Mouse (Mus musculus) kidney, embryonic 15.5 days (tissue): ENCODE measurements around the gene Gm21860. TPM values are rescaled to one million over a fixed set of nuclear protein-coding genes. Genes with fewer than 3 reads are reported as not detected.
A peak's percentile ranks its signal among the peaks of the same experiment; 100 is the strongest.
"Not testable (repeated sequence)": the region's sequence is repeated elsewhere in the genome, so short reads cannot be mapped to it uniquely, and the experiment has no call there.

ENCODE experiments used
- ATAC-seq: fragments of 200-750 bp; cut with Nextera tagmentation; replicated peaks from 2 replicates; pipeline ENCODE4 v1.8.0; 2017; ENCODE audit warnings: moderate TSS enrichment; ENCODE audit not compliant: low FRiP score
- H3K27ac ChIP-seq: fragments of 300-500 bp; sonication (generic); 2 replicates; pipeline ENCODE4 v1.5.1; 2015; ENCODE audit warnings: mild to moderate bottlenecking, inconsistent platforms
- H3K27me3 ChIP-seq: fragments of 300-500 bp; sonication (generic); 2 replicates; pipeline ENCODE4 v1.6.1; 2015; ENCODE audit warnings: inconsistent platforms
- H3K36me3 ChIP-seq: fragments of 300-500 bp; sonication (generic); 2 replicates; pipeline ENCODE4 v1.6.1; 2015; ENCODE audit warnings: inconsistent platforms
- H3K4me1 ChIP-seq: fragments of 300-500 bp; sonication (generic); 2 replicates; pipeline ENCODE4 v1.6.1; 2015; ENCODE audit warnings: inconsistent platforms
- H3K4me2 ChIP-seq: fragments of 300-500 bp; sonication (generic); 2 replicates; pipeline ENCODE4 v1.6.1; 2015; ENCODE audit warnings: moderate library complexity, mild to moderate bottlenecking, inconsistent platforms
- H3K4me3 ChIP-seq: fragments of 300-500 bp; sonication (generic); replicated peaks from 2 replicates; pipeline ENCODE4 v1.5.1; 2015; ENCODE audit warnings: mild to moderate bottlenecking, inconsistent platforms
- H3K9ac ChIP-seq: fragments of 300-500 bp; sonication (generic); 2 replicates; pipeline ENCODE4 v1.6.1; 2015; ENCODE audit warnings: mild to moderate bottlenecking, inconsistent platforms
- H3K9me3 ChIP-seq: fragments of 300-500 bp; sonication (generic); replicated peaks from 2 replicates; pipeline ENCODE4 v1.6.1; 2016; ENCODE audit warnings: inconsistent platforms
- WGBS: fragments of 180-500 bp; shearing (Covaris S2); methylation state at CpG from one replicate; pipeline ENCODE4 v1.1.7; 2015; ENCODE audit warnings: mixed read lengths; 5-methylcytosine and 5-hydroxymethylcytosine counted together
- polyA plus RNA-seq: library from polyadenylated mRNA; unstranded; fragments of >200 nt; fragmentation: Nextera tagmentation; extraction: Ambion mirVana; gene quantifications from 2 replicates; pipeline ENCODE4 v1.2.1, GENCODE M21; 2015

The Gm21860 gene
- polyA plus RNA-seq, 1 experiment from 2014 or later: not detected

DNA sequence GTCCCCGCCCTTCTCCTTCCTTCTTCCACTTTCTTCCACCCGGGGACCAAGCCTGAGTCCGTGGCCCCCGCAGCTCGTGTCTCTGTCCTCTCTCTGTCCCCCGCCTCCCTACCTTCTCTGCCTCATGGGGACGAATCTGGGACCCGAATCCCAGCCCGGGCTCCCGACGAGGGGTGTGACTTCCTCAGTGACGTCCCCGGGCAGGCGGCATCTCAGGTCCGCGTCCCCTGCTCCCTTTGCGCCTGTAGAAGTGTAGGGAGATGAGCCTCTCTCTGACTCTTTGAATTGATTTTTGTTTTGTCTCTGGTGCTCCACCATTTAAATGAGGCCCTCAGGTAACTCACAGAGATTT, 25.7 kb downstream of the Gm21860 start:
- peak; percentile 70; the same call in 1 of the 2 replicates for ATAC-seq
- not testable (repeated sequence) for H3K4me3 ChIP-seq, H3K9ac ChIP-seq, H3K36me3 ChIP-seq, H3K4me1 ChIP-seq, H3K27ac ChIP-seq, H3K4me2 ChIP-seq, H3K27me3 ChIP-seq, H3K9me3 ChIP-seq
- WGBS: 76% methylated on average over 16 of the region's 17 CpGs

DNA sequence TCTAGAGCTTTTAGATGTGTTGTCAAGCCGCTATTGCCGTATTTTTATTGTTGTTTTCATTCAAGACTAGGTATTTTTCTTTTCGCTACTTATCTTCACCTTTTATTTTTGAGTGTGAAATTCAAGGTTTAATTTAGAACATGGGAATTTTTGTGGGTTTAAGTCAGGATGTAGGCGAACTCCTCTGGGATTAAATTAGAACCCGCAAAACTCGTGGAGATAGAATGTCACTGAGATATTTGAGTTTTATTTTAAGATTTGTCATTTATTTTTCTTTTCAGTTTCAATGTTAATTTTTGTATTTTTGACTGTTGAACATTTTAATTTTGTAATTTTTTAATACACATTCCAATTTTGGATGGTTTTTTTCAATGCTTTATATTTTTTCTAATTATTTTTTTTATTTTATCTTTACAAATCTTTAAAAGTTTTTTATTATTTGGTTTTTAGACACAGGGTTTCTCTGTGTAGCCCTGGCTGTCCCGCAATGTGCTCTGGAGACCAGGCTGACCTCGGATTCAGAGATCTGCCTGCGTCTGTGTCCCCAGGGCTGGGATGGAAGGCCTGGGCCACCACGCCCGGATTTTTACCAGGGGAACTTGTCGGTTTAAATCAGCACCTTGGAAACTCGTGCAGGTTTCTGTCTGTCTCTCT, 26.2 kb downstream of the Gm21860 start:
- not testable (repeated sequence) for ATAC-seq

GRCm38 (mm10) chrY:90727121-90727908, 27.3 kb downstream of the Gm21860 start:
- H3K36me3 ChIP-seq, H3K4me2 ChIP-seq, H3K27ac ChIP-seq, H3K9me3 ChIP-seq, H3K27me3 ChIP-seq, ATAC-seq, H3K4me1 ChIP-seq, H3K9ac ChIP-seq, H3K4me3 ChIP-seq: not testable (repeated sequence)
- WGBS: 77% methylated on average over 13 of the region's 13 CpGs

More for the DNA sequence above, 26.2 kb downstream of the Gm21860 start:
- not testable (repeated sequence) for H3K36me3 ChIP-seq, H3K4me1 ChIP-seq, H3K27ac ChIP-seq, H3K4me3 ChIP-seq, H3K4me2 ChIP-seq, H3K27me3 ChIP-seq, H3K9me3 ChIP-seq, H3K9ac ChIP-seq
- WGBS: 81% methylated on average over 13 of the region's 13 CpGs

GRCm38 (mm10) chrY:90725701-90726451, 28.7 kb downstream of the Gm21860 start:
- H3K4me3 ChIP-seq, H3K27me3 ChIP-seq, H3K4me2 ChIP-seq, H3K27ac ChIP-seq, H3K36me3 ChIP-seq, ATAC-seq, H3K9ac ChIP-seq, H3K4me1 ChIP-seq, H3K9me3 ChIP-seq: not testable (repeated sequence)
- WGBS: 72% methylated on average over 15 of the region's 23 CpGs

- H3K9me3 ChIP-seq, H3K36me3 ChIP-seq, H3K4me2 ChIP-seq, ATAC-seq, H3K9ac ChIP-seq, H3K4me3 ChIP-seq, H3K4me1 ChIP-seq, H3K27me3 ChIP-seq, H3K27ac ChIP-seq: not testable (repeated sequence)
- WGBS: 86% methylated on average over 10 of the region's 10 CpGs
These were observed 29.5 kb downstream of the Gm21860 start for GRCm38 (mm10) chrY:90725166-90725565.

DNA sequence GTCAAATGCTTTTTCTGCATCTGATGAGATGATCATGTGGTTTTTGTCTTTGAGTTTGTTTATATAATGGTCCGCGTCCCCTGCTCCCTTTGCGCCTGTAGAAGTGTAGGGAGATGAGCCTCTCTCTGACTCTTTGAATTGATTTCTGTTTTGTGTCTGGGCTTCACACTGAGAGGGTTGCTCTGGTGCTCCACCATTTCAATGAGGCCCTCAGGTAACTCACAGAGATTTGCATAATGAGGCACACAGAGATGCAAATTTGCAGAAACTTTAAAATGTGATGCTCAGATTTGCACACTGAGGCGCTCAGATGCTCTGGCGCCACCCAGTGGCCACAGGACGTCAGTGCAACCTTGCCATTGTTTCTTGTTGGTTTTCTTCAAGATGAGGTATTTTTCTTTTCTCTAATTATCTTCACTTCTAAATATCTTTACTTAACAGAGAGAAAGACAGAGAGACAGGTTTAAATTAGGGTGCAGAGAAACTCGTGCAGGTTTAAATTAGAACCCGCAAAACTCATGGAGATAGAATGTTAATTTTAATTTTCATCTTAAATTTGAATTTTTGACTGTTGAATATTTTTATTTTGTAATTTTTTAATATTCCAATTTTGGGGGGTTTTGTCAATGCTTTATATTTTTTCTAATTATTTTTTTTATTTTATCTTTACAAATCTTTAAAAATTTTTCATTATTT, 30.5 kb downstream of the Gm21860 start:
- H3K36me3 ChIP-seq, H3K4me1 ChIP-seq, H3K27me3 ChIP-seq, H3K4me2 ChIP-seq, H3K4me3 ChIP-seq, H3K27ac ChIP-seq, H3K9me3 ChIP-seq, H3K9ac ChIP-seq: not testable (repeated sequence)
- ATAC-seq: peak; percentile 88
- WGBS: 60% methylated on average over 8 of the region's 8 CpGs

DNA sequence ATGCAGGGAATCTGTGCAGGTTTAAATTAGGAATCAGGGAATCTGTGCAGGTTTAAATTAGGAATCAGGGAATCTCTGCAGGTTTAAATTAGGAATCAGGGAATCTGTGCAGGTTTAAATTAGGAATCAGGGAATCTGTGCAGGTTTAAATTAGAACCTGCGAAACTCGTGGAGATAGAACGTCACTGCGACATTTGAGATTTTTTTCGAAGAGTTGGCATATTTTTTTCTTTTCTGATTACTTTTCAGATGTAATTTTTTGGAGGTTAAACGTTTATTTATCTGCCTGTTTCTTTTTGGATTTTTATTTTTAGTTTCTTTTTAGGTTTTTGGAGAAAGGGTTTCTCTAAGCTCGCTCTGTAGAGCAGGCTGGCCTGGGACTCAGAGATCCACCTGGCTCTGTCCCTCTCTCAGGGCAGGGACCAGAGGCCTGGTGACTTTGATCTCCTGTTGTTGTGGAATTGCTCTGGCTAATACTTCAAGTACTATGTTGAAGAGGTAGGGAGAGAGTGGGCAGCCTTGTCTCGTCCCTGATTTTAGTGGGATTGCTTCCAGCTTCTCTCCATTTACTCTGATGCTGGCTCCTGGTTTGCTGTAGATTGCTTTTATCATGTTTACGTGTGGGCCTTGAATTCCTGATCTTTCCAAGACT, 31.2 kb downstream of the Gm21860 start:
- H3K9ac ChIP-seq, H3K27me3 ChIP-seq, H3K27ac ChIP-seq, H3K4me1 ChIP-seq, H3K9me3 ChIP-seq, H3K36me3 ChIP-seq, H3K4me2 ChIP-seq, H3K4me3 ChIP-seq: not testable (repeated sequence)
- 71% methylated on average over 9 of the region's 9 CpGs for WGBS
- peak; percentile 85 for ATAC-seq

DNA sequence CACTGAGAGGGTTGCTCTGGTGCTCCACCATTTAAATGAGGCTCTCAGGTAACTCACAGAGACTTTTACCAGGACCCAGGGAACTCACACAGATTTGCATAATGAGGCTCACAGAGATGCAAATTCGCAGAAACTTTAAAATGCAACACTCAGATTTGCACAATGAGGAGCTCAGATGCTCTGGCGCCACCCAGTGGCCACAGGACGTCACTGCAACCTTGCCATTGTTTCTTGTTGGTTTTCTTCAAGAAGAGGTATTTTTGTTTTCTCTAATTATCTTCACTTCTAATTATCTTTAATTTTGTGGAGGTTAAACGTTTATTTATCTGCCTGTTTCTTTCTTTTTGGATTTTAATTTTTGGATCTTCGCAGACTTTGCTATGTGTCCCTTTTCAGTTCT, 34.1 kb downstream of the Gm21860 start:
- WGBS: 31% methylated on average over 5 of the region's 5 CpGs
- H3K27ac ChIP-seq, H3K4me3 ChIP-seq: not testable (repeated sequence)

GRCm38 (mm10) chrY:90719403-90720232, 35.0 kb downstream of the Gm21860 start:
- not testable (repeated sequence) for H3K4me1 ChIP-seq, H3K9me3 ChIP-seq, H3K9ac ChIP-seq, ATAC-seq, H3K27me3 ChIP-seq, H3K36me3 ChIP-seq, H3K4me2 ChIP-seq, H3K27ac ChIP-seq, H3K4me3 ChIP-seq
- WGBS: 83% methylated on average over 13 of the region's 13 CpGs

More for the DNA sequence above, 34.1 kb downstream of the Gm21860 start:
- H3K9ac ChIP-seq, H3K9me3 ChIP-seq, H3K4me1 ChIP-seq, ATAC-seq, H3K4me2 ChIP-seq, H3K36me3 ChIP-seq, H3K27me3 ChIP-seq: not testable (repeated sequence)

DNA sequence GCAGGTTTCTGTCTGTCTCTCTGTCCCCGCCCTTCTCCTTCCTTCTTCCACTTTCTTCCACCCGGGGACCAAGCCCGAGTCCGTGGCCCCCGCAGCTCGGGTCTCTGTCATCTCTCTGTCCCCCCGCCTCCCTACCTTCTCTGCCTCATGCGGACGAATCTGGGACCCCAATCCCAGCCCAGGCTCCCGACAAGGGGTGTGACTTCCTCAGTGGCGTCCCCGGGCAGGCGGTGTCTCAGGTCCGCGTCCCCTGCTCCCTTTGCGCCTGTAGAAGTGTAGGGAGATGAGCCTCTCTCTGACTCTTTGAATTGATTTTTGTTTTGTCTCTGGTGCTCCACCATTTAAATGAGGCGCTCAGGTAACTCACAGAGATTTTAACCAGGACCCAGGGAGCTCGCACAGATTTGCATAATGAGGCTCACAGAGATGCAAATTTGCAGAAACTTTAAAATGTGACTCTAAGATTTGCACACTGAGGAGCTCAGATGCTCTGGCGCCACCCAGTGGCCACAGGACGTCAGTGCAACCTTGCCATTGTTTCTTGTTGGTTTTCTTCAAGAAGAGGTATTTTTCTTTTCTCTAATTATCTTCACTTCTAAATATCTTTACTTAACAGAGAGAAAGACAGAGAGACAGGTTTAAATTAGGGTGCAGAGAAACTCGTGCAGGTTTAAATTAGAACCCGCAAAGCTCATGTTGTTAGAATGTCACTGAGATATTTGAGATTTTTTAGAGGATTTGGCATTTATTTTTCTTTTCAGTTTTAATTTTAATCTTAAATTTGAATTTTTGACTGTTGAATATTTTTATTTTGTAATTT, 35.8 kb downstream of the Gm21860 start:
- H3K4me3 ChIP-seq, H3K27ac ChIP-seq: not testable (repeated sequence)
- WGBS: 74% methylated on average over 22 of the region's 22 CpGs

More for the DNA sequence above, 35.8 kb downstream of the Gm21860 start:
- ATAC-seq: peak; percentile 91
- H3K9me3 ChIP-seq, H3K4me2 ChIP-seq, H3K36me3 ChIP-seq, H3K27me3 ChIP-seq, H3K4me1 ChIP-seq, H3K9ac ChIP-seq: not testable (repeated sequence)
